Mouse (Mus musculus) ES-E14 (cell line): ENCODE results near the gene Naif1.

Experiments
- CHD2 ChIP-seq: IDR thresholded peaks from 2 replicates; pipeline ENCODE4 v1.6.1; 2014; ENCODE audit warnings: mild to moderate bottlenecking, low read depth, low read length, inconsistent platforms
- MAFK ChIP-seq: IDR thresholded peaks from 2 replicates; pipeline ENCODE4 v1.6.1; 2014; ENCODE audit warnings: mild to moderate bottlenecking, low read depth, low read length, inconsistent platforms; ENCODE audit not compliant: insufficient read depth
- ZC3H11A ChIP-seq: IDR thresholded peaks from 2 replicates; pipeline ENCODE4 v1.6.1; 2012; ENCODE audit warnings: low read depth, mild to moderate bottlenecking, inconsistent platforms, low read length, borderline replicate concordance

GRCm38 (mm10) chr2:32485751-32486150, 35.5 kb downstream of the Naif1 start:
- TF ChIP-seq MAFK = no peak
- TF ChIP-seq CHD2 = no peak
- no peak for TF ChIP-seq ZC3H11A
